Mouse (Mus musculus): ENCODE results near the gene Sufu.

Sufu gene

DNA sequence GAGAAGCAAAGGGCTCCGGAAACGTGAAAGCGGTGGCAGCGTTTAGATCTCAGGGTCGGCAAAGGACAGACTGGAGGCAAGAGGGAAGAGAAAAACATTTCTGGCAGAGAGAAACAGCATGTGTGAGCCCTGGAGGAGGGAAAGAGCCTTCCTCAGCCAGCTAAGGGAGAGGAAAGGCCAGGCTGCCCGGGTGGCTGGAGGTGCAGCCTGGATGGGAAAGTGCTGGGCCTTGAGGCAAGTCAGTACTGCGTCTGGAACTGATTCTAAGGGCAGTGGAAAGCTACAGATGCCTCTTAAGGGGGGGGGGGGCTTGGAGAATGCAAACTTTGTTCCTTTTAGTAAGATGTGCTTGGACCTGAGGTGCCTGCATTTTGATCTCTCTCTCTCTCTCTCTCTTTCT is 37.0 kb downstream of the Sufu start:
- DNase-seq (ENCODE audit: low spot score): no peak

GRCm38 (mm10) chr19:46434148-46434547 is 37.5 kb downstream of the Sufu start:
- DNase-seq (ENCODE audit: low spot score): no peak

DNA sequence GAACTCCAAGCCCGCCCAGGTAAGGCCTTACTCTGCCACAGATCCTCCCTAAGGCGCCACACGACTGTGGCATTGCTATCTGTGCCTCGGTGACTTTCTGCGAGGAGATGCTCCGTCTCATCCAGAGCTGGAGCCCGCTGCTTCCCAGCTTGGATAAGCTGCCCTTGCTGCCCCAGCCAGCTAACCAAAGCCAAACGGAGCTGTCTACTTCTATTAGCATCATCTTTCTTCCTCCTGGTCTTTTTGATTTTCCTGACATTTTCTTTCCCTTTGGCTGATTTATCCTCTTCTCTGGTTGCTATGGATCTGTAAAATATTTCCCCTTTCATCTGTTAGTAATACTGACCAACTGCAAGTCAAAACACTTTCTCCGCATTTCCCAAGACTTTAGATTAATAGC is 37.9 kb downstream of the Sufu start:
- no peak for DNase-seq (ENCODE audit: low spot score)

GRCm38 (mm10) chr19:46435492-46435891 is 38.8 kb downstream of the Sufu start:
- DNase-seq (ENCODE audit: low spot score): no peak

DNA sequence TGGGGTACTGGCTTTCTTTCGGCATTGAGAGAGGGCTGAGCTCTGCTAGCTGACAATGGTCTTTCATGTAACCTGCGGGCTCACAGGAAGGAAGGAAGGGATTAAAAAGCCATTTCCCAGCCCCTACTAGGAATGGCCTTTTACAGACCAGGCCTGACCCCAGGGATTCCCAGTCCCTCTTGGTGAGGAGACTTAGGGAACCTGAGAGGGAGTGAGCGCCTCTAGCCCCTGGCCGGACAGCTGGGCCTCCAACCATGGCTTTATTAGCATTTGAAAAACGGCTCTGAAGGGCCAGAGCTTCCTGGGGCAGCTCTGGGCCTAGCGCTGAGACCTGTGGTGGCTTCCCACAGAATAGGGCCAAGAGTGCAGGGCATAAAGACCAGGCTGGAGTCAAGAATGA is 46.8 kb downstream of the Sufu start:
- no peak for DNase-seq (ENCODE audit: low spot score)

GRCm38 (mm10) chr19:46444209-46444608 is 47.5 kb downstream of the Sufu start:
- peak; percentile 82 for DNase-seq (ENCODE audit: low spot score)

GRCm38 (mm10) chr19:46445641-46446040 is 48.9 kb downstream of the Sufu start:
- no peak for DNase-seq (ENCODE audit: low spot score)

GRCm38 (mm10) chr19:46446436-46447020 is 49.8 kb downstream of the Sufu start:
- no peak for DNase-seq (ENCODE audit: low spot score)

DNA sequence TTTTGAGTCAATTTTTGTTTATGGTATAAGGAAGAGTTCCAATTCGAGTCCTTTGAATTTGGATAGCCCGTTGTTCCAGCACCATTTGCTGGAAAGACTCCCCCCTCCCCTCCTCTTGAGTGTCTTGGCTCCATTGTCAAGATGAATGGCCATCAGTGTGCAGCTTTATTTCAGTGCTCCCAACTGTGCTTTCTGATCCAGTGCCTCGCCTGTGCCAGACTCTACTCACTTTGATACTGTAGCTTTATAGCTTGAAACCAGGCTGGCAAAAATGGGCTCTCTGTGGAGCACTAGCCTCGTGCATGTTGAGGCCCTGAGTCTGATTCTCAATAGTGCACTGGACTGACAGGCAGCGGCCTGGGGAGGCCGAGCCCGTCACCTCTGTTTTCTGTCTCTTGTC is 50.4 kb downstream of the Sufu start:
- DNase-seq (ENCODE audit: low spot score): no peak

GRCm38 (mm10) chr19:46447911-46448310 is 51.2 kb downstream of the Sufu start:
- no peak for DNase-seq (ENCODE audit: low spot score)

- no peak for DNase-seq (ENCODE audit: low spot score)
Observed at GRCm38 (mm10) chr19:46449261-46450005, 52.7 kb downstream of the Sufu start.

DNA sequence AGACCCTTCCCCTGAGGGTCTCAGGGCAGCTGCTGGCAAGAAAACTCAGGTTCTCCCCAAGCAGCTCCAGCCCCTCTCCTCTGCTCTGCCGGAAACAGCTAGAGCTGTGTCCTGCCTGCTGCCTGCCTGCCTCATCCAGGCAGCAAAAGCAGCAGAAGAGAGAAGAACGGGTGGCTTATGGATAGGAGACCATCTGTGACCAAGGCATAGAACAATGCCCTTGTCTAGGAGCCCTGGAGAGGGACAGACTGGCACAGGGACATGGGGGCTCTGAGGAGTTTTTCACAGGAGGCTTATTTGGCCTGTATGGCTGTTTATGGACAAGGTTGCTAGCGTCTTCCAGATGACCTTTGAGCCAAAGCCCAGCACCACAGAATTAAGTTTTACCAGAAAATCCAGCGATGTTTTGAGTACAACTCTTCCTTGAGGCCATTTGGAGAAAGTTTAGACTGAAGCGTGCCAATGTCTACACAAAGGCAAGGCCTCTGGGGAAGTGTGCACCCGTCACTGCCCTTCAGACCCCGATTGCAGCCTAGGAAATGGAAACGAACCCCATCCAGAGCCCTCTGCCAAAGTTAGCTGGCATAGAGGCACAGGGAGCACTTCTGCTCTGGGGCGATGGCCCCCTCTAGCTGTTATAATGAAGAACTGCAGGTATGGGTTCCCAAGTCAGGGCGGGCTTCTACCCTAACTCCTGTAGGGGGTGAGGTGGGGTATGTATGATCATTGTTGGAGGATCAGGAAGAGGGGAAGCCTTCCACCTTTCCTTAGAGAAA is 55.5 kb downstream of the Sufu start:
- DNase-seq (ENCODE audit: low spot score): peak; percentile 40

DNA sequence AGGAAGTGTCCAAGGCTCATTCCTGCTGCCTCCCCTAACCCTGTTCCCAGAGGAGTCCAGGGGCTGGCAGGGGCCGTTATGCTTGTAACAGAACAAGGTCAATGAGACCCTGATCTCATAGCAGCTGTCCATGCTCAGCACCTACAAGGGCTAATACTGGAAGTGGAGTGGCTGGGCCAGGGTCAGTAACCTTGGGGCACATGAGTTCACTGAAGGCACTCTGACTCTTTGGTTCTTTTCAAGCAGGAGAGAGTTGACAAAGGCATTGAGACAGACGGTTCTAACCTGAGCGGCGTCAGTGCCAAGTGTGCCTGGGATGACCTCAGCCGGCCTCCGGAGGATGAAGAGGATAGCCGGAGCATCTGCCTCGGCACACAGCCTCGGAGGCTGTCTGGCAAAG is 56.2 kb downstream of the Sufu start:
- no peak for DNase-seq (ENCODE audit: low spot score)

GRCm38 (mm10) chr19:46454126-46454880 is 57.6 kb downstream of the Sufu start:
- peak; percentile 36 for DNase-seq (ENCODE audit: low spot score)

DNA sequence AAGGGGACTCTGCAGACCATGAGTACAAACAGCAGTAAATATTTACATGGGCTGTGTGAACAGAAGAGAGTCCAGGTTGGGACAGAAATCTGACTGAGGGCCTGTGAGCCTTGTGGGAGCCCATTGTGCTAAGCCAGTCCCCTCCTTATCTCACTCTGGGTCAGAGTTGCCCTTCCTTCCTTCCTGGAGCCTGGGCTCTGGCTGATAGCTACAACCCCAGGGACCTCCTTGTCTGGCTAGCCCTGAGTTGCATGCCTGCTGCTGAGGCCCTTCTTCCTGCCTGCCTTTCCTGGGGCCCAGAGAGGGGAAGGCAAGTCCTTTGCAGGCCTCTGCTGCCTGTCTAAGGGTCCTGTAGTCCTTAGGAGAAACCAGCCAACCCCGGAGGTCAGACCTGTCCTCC is 58.3 kb downstream of the Sufu start:
- DNase-seq (ENCODE audit: low spot score): peak; percentile 86

- no peak for DNase-seq (ENCODE audit: low spot score)
Observed at GRCm38 (mm10) chr19:46455556-46455955, 58.9 kb downstream of the Sufu start.

DNA sequence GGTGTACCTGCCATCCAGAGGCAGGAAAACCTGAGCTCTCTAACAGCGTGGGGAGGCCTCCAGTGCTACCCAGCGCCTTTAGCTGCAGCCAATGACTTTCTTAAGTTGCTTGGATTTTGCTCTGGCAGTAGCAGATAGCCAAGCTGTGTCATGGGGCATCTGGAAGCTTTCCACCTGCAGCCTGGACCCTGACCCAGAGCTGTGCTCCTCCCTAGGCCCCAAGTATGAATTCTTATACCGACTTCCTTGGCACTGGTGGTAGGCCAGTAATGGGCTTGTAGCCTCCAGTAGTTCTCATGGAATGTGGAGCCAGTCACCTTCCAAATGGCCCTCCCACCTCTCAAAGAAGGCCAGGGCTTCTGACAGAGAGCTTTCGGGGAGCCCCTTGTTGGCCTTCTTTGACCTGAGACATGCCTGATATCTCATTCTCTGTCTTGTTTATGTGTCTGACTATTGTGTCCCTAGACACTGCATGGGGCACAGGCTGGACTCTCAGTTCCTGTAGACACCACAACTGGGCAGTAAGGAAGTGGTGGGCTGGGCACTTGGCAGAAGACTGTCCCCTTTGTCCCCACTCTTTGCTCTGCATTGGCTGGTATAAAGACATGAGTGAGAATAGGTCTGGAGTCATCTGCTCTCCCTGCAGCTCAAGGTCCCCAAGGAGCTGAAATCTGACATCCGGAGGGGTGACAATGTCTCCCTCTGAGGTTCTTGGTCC is 59.5 kb downstream of the Sufu start:
- DNase-seq (ENCODE audit: low spot score): no peak

DNA sequence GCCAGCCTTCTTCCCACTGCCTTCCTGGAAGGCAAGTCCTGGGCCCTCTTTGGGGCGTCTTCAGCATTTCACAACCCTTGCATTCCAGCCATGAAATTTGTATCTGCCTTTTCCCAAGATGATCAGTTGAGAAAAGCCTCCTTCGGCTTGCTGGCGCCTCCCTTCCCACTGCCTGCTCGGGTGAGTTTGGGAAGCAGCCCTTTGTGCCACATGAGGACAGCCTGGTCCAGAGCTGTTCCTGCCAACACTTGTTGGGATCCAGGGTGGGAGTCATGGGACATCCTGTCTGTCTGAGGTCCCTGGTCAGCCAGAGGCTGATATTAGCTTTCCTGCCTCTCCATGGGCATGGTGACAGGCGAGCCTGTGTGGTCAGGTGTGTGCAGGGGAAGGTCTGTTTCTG is 61.1 kb downstream of the Sufu start:
- no peak for DNase-seq (ENCODE audit: low spot score)

DNA sequence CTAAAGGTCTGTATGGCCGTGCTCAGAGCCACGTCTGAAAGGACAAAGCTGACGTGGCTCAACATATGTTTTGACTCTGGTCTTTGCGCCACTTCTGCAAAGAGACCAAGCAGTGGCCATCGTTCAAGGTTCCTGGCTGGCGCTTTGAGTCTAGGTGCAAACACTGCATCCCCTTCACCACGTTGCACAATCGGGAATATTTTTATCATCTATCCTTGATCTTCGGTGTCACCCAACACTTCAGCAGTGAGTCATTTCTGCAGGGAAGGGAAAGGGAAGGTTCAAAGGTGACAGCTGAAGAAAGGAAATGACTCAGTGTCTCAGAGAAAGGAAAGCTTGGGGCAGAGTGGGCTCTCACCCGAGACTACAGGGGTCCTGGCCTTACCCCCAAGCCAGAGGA is 62.6 kb downstream of the Sufu start:
- peak; percentile 87 for DNase-seq (ENCODE audit: low spot score)

- DNase-seq (ENCODE audit: low spot score): no peak
Observed at GRCm38 (mm10) chr19:46459889-46460288, 63.2 kb downstream of the Sufu start.

DNA sequence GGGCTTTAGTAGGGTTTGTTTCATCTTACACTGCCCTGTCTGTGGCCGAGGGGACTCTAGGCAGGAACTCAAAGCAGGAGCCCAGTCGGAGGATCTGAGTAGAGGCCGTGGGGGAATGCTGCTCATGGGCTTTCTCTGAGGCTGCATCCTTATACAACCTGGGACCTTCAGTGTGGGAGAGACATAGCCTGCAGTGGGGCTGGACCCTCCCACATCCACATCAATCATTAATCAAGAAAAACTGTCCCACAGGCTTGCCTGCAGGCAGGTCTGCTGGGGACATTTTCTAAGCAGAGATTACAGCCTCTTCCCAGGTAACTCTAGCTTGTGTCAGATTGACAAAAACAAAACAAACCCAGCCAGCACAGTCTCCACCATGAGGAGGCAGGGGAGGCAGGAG is 65.9 kb downstream of the Sufu start:
- DNase-seq (ENCODE audit: low spot score): peak; percentile 76

DNA sequence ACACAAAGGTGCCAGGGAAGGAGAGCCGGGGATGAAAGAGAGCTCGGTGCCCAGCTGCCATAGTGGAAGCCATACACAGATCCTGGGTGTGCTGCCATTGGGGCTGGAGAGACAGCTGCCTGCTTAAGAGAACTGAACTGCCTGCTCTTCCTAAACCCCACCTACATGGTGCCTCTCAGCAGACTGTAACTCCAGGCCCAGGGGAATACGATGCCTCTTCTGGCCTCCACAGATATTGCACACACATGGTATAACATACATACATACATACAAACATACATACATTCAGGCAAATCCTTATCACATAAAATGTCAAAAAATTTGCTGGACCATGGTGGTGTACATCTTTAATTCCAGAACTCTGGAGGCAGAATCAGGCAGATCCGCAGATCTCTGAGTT is 66.8 kb downstream of the Sufu start:
- DNase-seq (ENCODE audit: low spot score): no peak
